Mouse (Mus musculus) heart, postnatal 36 days (tissue): ENCODE data around the gene Zdhhc6. TPM values are rescaled to one million over a fixed set of nuclear protein-coding genes. Genes with fewer than 3 reads are reported as not detected.

Experiments
- DNase-seq, 2 experiments: peaks; one replicate each; pipeline ENCODE4 v3.0.0; 2021 to 2022
- intact Hi-C: fragments of 180-260 bp; cut with DNase I; formaldehyde crosslinking; loops from one replicate; pipeline ENCODE4 v1.15.1; 2025
- total RNA-seq, 2 experiments: library from RNA; stranded (reverse); gene quantifications; 2 replicates each; pipeline ENCODE4 v1.2.3; 2021

The Zdhhc6 gene
- total RNA-seq, 2 experiments from 2014 or later: 19.3 to 19.9 TPM

DNA sequence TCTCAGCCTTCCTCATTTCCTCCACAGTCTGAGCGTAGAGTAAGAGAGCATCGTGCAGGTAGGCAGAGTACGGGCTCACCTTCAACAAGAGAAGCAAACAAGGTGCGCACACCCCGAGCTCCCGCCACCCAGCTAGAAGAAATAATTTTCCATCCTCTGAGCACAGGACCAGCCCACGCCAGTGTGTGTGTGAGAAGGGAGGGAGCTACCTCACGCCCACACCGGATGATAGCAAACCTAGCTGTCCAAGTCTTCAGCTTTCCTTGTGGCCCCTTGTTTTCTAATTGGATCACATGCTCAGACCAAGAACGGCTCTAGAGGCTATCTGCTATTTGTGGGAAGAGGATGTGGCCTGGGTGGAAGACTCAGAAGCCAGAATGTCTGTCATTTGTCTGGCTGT is 84.8 kb downstream of the Zdhhc6 start:
- DNase-seq: no peak

DNA sequence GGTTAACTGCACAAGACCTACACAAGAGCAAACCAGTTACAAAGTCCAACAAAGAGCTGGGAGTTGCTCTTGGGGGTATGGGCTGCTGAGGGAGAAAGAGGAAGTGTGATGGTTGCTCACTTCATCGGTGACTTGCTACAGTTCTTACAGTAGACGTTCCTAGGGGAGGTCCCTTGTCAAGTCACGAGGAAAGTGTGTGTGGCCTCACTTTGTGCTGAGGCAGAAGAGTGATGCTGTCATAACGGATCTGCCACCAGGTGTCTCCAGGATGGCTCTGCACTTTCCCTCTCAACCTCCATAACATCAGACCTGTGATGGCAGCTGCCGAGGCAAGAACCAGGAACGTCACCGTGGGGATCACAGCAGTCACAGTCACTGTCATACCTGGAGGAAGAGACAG is 88.7 kb downstream of the Zdhhc6 start:
- intact Hi-C loops: no loop called here
- no peak for DNase-seq

More for the DNA sequence above, 84.8 kb downstream of the Zdhhc6 start:
- intact Hi-C loops: no loop called here

DNA sequence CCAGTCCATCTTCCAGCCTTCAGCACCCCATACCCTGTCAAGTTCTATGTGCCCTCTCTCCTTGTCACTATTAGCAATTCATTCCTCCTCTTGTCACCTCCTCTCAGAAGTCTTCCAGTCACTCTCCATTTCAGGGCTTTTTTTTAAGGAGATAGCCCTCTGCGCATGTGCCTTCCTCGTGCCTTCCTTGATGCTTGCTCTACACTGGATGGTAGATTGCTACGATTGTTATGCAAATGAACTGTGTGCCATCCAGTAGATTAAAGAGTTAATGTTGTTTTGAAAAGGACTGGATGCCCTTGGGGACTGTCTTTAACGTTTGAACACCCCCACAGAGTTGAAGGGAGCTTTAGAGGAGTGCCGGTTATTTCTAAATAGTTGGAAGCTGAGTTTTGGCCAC is 89.2 kb downstream of the Zdhhc6 start:
- DNase-seq: no peak
- intact Hi-C loops: no loop called here

DNA sequence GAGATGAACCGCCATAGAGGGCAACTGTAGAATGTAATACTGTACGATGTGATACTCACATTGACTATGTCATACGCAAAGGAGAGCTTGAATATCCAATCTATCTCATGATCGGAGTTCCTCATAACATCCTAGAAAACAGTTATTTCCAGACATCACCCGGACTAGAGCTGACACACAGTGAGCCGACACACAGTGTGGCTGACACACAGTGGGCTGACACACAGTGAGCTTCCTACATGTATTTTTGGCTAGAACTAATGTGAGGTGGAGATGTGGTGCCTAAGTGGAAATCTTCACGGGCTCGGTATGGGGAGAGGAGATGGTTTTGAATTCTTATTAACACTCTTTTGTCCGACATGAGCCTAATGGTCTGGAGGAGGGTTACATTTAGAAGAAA is 93.6 kb downstream of the Zdhhc6 start:
- no peak for DNase-seq
- intact Hi-C loops: no loop called here

Other genes with a start within 250 kb of the Zdhhc6 start
- 100 to 1,000 TPM; 210 to 250 TPM for gene Gpam, start 188.8 kb downstream of the Zdhhc6 start, total RNA-seq
- gene Tectb, start 135.3 kb downstream of the Zdhhc6 start, total RNA-seq: under 1 TPM; 0.19 to 0.33 TPM
- gene Gucy2g, start 74.8 kb downstream of the Zdhhc6 start, total RNA-seq: under 1 TPM in 1 of 2 experiments, not detected in 1; 0.08 TPM
- gene Acsl5, start 64.1 kb downstream of the Zdhhc6 start, total RNA-seq: 10 to 100 TPM; 11.8 to 12.0 TPM
- gene Vti1a, start 263 bp upstream of the Zdhhc6 start, total RNA-seq: 10 to 100 TPM; 17.2 to 18.3 TPM